Mouse (Mus musculus): ENCODE results near the gene Cacna1d. TPM values are rescaled to one million over a fixed set of nuclear protein-coding genes. Genes with fewer than 3 reads are reported as not detected.

Gene Cacna1d
- polyA plus RNA-seq, 1 experiment from 2014 or later: 2.9 TPM

GRCm38 (mm10) chr14:30362370-30362769 is 128.9 kb downstream of the Cacna1d start:
- 76% methylated on average over 4 of the region's 4 CpGs for WGBS
- ATAC-seq (ENCODE audit: low FRiP score, low read depth): no peak

GRCm38 (mm10) chr14:30360478-30360877 is 130.8 kb downstream of the Cacna1d start:
- Histone ChIP-seq H3K9me3 (no peaks in the 10 kb centered on the region), H3K27ac (no peak overlapping the region), H3K36me3 (no peaks in the 10 kb centered on the region), H3K4me3 (no peak overlapping the region), H3K4me2 (replicated peaks) (no peak overlapping the region), H3K27me3 (peaks cover 4% of the 10 kb centered on the region; the same call in 1 of the 2 replicates), H3K9ac (no peak overlapping the region), H3K4me1 (peaks cover 10% of the 10 kb centered on the region; the same call in 1 of the 2 replicates)
- 56% methylated on average over 4 of the region's 4 CpGs for WGBS
- ATAC-seq (ENCODE audit: low FRiP score, low read depth): no peak

More at GRCm38 (mm10) chr14:30362370-30362769, 128.9 kb downstream of the Cacna1d start:
- Histone ChIP-seq H3K4me3 (no peak overlapping the region), H3K27ac (no peak overlapping the region), H3K27me3 (no peaks in the 10 kb centered on the region), H3K9ac (no peak overlapping the region), H3K4me1 (peaks cover 10% of the 10 kb centered on the region; the same call in 1 of the 2 replicates), H3K36me3 (no peaks in the 10 kb centered on the region), H3K4me2 (replicated peaks) (no peak overlapping the region), H3K9me3 (no peaks in the 10 kb centered on the region)

GRCm38 (mm10) chr14:30360004-30360403 is 131.3 kb downstream of the Cacna1d start:
- Histone ChIP-seq H3K27ac (no peak overlapping the region), H3K4me1 (peaks cover 10% of the 10 kb centered on the region; the same call in 1 of the 2 replicates), H3K4me2 (replicated peaks) (no peak overlapping the region), H3K36me3 (no peaks in the 10 kb centered on the region), H3K4me3 (no peak overlapping the region), H3K27me3 (peaks cover 7% of the 10 kb centered on the region), H3K9me3 (no peaks in the 10 kb centered on the region), H3K9ac (no peak overlapping the region)
- WGBS: 72% methylated on average over 6 of the region's 6 CpGs
- no peak for ATAC-seq (ENCODE audit: low FRiP score, low read depth)

GRCm38 (mm10) chr14:30358028-30358427 is 133.2 kb downstream of the Cacna1d start:
- ATAC-seq (ENCODE audit: low FRiP score, low read depth): no peak
- no peak overlapping the region for H3K4me2 ChIP-seq (replicated peaks)
- H3K27me3 ChIP-seq: peaks cover 19% of the 10 kb centered on the region
- no peaks in the 10 kb centered on the region for H3K36me3 ChIP-seq
- no peaks in the 10 kb centered on the region for H3K9me3 ChIP-seq
- no peak overlapping the region for H3K27ac ChIP-seq
- H3K4me1 ChIP-seq: peaks cover 15% of the 10 kb centered on the region
- no peak overlapping the region for H3K9ac ChIP-seq
- no peak overlapping the region for H3K4me3 ChIP-seq
- WGBS: 38% methylated on average over 1 of the region's 1 CpGs

- no peak overlapping the region for H3K4me2 ChIP-seq (replicated peaks)
- H3K27ac ChIP-seq: no peak overlapping the region
- ATAC-seq (ENCODE audit: low FRiP score, low read depth): no peak
- H3K27me3 ChIP-seq: peaks cover 34% of the 10 kb centered on the region
- 76% methylated on average over 3 of the region's 3 CpGs for WGBS
- H3K4me3 ChIP-seq: no peak overlapping the region
- H3K9me3 ChIP-seq: no peaks in the 10 kb centered on the region
- H3K9ac ChIP-seq: no peak overlapping the region
- no peaks in the 10 kb centered on the region for H3K36me3 ChIP-seq
- H3K4me1 ChIP-seq: peaks cover 27% of the 10 kb centered on the region
Observed at GRCm38 (mm10) chr14:30356456-30356855, 134.8 kb downstream of the Cacna1d start.

- H3K9ac ChIP-seq: no peak overlapping the region
- peaks cover 18% of the 10 kb centered on the region for H3K4me1 ChIP-seq
- H3K36me3 ChIP-seq: no peaks in the 10 kb centered on the region
- H3K27me3 ChIP-seq: peaks cover 45% of the 10 kb centered on the region
- no peak for ATAC-seq (ENCODE audit: low FRiP score, low read depth)
- H3K27ac ChIP-seq: no peak overlapping the region
- 58% methylated on average over 3 of the region's 3 CpGs for WGBS
- H3K9me3 ChIP-seq: no peaks in the 10 kb centered on the region
- peak overlapping the region; percentile 62; the same call in 1 of the 2 replicates for H3K4me3 ChIP-seq
- 0 out of 2 replicates have a peak overlapping the region, but pooled peaks have one; percentile 86 for H3K4me2 ChIP-seq (replicated peaks)
Observed at GRCm38 (mm10) chr14:30354761-30355160, 136.5 kb downstream of the Cacna1d start.

- H3K27ac ChIP-seq: no peak overlapping the region
Observed at GRCm38 (mm10) chr14:30354127-30354463, 137.2 kb downstream of the Cacna1d start.

GRCm38 (mm10) chr14:30353291-30354126 is 137.7 kb downstream of the Cacna1d start:
- peak overlapping the region; percentile 86 for H3K4me2 ChIP-seq (replicated peaks)
- WGBS: under 1% methylated on average over 70 of the region's 114 CpGs
- peak overlapping the region; percentile 76 for H3K9ac ChIP-seq
- H3K27ac ChIP-seq: no peak overlapping the region
- H3K4me3 ChIP-seq: peak overlapping the region; percentile 62
- peak; percentile 30 for ATAC-seq (ENCODE audit: low FRiP score, low read depth)
- H3K27me3 ChIP-seq: peaks cover 54% of the 10 kb centered on the region
- H3K9me3 ChIP-seq: no peaks in the 10 kb centered on the region
- H3K36me3 ChIP-seq: no peaks in the 10 kb centered on the region
- H3K4me1 ChIP-seq: peaks cover 24% of the 10 kb centered on the region

More at GRCm38 (mm10) chr14:30354127-30354463, 137.2 kb downstream of the Cacna1d start:
- 3% methylated on average over 8 of the region's 8 CpGs for WGBS
- Histone ChIP-seq H3K4me3 (peak overlapping the region; percentile 62), H3K27me3 (peaks cover 51% of the 10 kb centered on the region), H3K4me1 (peaks cover 20% of the 10 kb centered on the region), H3K36me3 (no peaks in the 10 kb centered on the region), H3K9me3 (no peaks in the 10 kb centered on the region), H3K4me2 (replicated peaks) (peak overlapping the region; percentile 86), H3K9ac (peak overlapping the region; percentile 76)
- ATAC-seq (ENCODE audit: low FRiP score, low read depth): no peak

GRCm38 (mm10) chr14:30352951-30353270 is 138.3 kb downstream of the Cacna1d start:
- WGBS: 1% methylated on average over 10 of the region's 10 CpGs
- H3K27ac ChIP-seq: no peak overlapping the region

GRCm38 (mm10) chr14:30352061-30352950 is 138.9 kb downstream of the Cacna1d start:
- peak overlapping the region; percentile 48 for H3K9ac ChIP-seq
- H3K4me3 ChIP-seq: peak overlapping the region; percentile 62
- H3K4me1 ChIP-seq: peaks cover 28% of the 10 kb centered on the region
- WGBS: 2% methylated on average over 31 of the region's 31 CpGs
- H3K36me3 ChIP-seq: no peaks in the 10 kb centered on the region
- H3K27me3 ChIP-seq: peaks cover 64% of the 10 kb centered on the region
- no peak overlapping the region for H3K27ac ChIP-seq
- H3K4me2 ChIP-seq (replicated peaks): peak overlapping the region; percentile 86
- no peaks in the 10 kb centered on the region for H3K9me3 ChIP-seq
- 0 out of 2 replicates have a peak, but pooled peaks have one; percentile 12 for ATAC-seq (ENCODE audit: low FRiP score, low read depth)

More at GRCm38 (mm10) chr14:30352951-30353270, 138.3 kb downstream of the Cacna1d start:
- Histone ChIP-seq H3K36me3 (no peaks in the 10 kb centered on the region), H3K4me3 (peak overlapping the region; percentile 62), H3K27me3 (peaks cover 59% of the 10 kb centered on the region), H3K4me2 (replicated peaks) (peak overlapping the region; percentile 86), H3K9ac (peak overlapping the region; percentile 48; the same call in 1 of the 2 replicates), H3K4me1 (peaks cover 24% of the 10 kb centered on the region), H3K9me3 (no peaks in the 10 kb centered on the region)
- no peak for ATAC-seq (ENCODE audit: low FRiP score, low read depth)

GRCm38 (mm10) chr14:30350285-30350684 is 141.0 kb downstream of the Cacna1d start:
- WGBS: 73% methylated on average over 6 of the region's 6 CpGs
- H3K9me3 ChIP-seq: no peaks in the 10 kb centered on the region
- H3K4me3 ChIP-seq: no peak overlapping the region
- H3K4me1 ChIP-seq: peaks cover 44% of the 10 kb centered on the region
- no peak overlapping the region for H3K27ac ChIP-seq
- no peak for ATAC-seq (ENCODE audit: low FRiP score, low read depth)
- peaks cover 59% of the 10 kb centered on the region for H3K27me3 ChIP-seq
- no peaks in the 10 kb centered on the region for H3K36me3 ChIP-seq
- no peak overlapping the region for H3K9ac ChIP-seq
- no peak overlapping the region for H3K4me2 ChIP-seq (replicated peaks)
